Mouse (Mus musculus) thymus, postnatal 4 days (tissue): ENCODE results near the gene Akap6.
"Not testable (repeated sequence)": the region's sequence is repeated elsewhere in the genome, so short reads cannot be mapped to it uniquely, and the experiment has no call there.

Experiments used
- DNase-seq: peaks from one replicate; pipeline ENCODE4 v3.0.0; 2021

Akap6 gene

DNA sequence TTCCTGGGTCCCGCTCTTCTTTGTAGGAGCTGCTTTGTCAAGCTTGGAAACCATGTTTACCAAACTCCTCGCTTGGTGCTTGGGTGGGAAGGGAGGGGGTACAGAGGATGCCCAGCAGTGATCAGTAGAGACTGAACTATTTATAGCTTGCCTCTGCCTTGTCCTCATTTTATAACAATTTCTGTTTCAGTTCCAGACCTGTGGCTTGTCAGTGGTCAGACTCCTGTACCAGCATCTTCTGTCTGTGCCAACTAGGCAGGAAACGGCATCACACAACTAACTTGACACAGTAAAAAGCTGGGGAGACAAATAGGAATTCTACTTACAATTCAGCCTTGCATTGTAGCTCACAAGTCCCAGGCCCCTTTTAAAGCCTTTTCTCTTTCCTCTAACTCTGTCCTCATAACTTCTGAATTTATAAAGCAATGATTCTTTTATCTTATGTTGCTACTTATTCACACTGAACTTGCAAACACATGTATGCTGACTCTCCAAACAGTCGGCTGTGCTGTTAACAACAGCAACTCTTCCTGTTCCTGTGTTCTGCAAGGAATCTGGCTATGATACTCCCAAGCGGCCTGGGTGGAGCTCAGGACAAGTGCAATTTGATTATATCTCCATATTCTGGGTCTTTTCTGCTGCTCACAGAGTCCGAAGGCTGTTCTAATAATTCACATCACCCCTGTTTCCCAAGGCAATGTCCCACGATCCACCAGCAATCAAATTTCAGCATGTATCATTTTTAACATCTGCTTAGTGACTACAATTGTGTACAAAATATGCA is 12.9 kb downstream of the Akap6 start:
- DNase-seq = no peak

DNA sequence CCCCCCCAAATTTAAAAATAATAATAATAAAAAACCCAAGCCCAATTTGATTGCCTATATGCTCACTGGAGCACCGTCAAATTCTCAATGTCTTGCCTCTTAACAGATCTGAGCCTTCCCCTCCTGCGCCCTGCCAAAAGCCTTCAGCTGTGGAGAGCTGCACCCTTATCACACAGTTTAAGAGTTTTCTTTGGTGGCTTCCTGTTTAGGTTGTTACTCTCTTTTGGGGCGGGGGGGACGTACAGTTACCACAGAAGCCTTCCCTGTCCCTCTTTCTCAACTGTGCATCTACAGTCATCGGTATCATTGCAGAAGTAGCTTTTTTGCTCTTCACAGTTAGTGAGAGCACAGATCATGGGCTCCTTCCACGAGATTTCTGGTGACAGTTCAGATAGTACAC is 19.2 kb downstream of the Akap6 start:
- DNase-seq = peak; percentile 38

DNA sequence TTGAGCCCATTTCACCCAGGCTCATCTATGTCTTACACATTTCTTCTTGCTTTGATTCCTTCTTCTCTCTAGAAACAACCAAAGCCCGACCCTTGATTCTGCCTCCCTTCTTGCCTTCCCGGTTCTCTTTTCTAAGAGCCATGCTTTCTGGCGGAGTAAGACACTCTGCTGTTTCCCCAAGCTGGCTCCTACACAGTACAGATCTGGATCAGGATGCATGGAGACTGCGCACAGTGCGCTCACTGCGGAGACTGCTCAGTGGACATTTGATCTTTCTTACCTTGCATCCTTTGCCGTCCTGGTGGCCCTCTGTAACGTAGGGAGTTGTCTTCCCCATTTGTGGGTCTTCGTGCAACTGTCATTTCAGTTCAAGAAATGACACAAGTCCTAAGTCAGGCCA is 20.0 kb downstream of the Akap6 start:
- no peak for DNase-seq

DNA sequence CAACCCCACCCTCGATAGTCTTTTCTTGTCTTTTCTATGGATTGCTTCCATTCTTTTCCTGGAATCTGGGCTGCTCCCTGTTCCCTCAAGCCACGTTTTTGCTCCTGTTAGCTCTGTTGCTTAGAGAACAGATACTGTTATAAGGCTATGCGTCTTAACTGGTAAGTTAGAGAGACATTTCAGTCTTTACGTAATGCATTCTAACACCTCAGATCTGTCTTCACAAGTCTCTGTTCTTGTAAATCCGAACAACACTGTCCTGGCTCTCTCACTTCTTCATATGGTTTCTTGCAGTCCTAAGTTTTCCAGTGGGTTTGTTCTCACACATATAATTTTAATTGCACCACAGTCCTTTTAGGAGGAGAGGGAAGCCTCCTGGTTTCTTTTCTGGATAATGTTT is 20.5 kb downstream of the Akap6 start:
- no peak for DNase-seq

DNA sequence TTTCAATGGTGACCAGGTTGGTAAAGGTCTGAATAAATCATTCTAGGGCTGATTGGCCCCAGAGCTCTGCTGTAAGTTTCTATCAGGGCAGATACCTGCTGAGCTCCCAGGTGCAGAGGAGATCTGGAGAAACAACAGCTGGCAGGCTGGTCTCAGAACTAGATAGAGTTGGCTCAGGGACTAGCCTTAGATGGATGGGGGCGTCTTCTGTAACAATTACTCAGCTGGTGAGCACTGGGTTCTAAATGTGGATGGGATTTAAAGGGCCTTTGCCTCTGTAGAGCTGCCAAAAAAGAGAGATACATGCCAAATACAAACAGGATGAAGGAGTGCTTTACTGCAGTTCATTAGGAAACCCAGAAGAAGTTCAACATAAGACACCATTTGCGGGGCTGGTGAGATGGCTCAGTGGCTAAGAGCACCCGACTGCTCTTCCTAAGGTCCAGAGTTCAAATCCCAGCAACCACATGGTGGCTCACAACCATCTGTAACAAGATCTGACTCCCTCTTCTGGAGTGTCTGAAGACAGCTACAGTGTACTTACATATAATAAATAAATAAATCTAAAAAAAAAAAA is 24.9 kb downstream of the Akap6 start:
- DNase-seq = not testable (repeated sequence)

- DNase-seq = no peak
These were observed 27.4 kb downstream of the Akap6 start for GRCm38 (mm10) chr12:52726434-52727231.

DNA sequence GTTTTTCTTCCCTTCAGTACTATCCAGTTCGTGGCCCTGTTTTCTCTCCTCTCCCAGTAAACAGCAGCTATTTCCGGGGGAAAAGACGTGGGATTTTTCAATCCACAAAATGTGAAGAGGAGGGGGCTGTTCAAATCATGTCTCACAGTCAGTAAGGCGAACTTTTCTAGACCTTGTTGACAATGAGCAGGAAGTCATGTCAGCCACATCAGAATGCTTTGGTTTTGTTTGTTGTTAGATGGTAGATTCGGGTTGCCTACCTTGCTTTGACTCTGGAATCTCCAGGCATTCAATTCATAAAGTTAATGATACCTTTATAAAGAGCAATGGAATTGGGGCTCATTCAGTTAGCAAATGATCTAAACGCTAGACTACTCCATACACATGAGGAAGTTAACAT is 30.2 kb downstream of the Akap6 start:
- DNase-seq = no peak

GRCm38 (mm10) chr12:52735161-52735560 is 36.0 kb downstream of the Akap6 start:
- DNase-seq = not testable (repeated sequence)

DNA sequence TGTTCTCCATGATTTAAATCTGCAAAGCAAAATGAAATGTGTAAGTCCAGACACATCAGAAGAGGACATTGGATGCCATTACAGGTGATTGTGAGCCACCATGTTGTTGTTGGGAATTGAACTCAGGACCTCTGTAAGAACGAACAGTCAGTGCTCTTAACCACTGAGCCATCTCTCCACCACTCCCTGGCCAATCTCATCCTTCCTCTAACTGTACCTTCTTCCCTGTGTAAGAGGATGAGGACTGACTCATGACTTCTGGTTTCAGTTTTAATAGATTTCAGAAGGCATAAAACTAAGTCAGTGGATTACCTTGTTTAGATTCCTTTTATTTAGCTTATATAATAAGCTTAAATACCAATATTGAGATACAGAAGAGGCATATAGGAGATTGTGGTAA is 38.0 kb downstream of the Akap6 start:
- no peak for DNase-seq

DNA sequence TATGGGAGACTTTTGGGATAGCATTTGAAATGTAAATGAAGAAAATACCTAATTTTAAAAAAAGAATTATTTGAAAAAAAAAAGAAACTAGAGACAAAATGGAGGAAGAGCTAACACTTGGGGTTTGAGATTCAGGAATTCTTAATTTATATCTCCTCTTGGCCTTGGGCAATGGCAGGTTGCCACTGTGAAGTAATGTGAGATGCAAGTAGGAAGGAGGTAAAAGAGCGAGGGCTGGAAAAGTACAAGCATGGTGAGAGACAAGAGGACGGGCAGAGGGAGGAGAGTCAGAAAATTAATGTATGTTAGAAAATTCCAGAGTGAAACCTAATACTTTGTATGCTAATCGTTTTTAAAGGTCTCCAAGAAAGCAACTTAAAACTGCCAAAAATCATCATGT is 40.1 kb downstream of the Akap6 start:
- no peak for DNase-seq

- no peak for DNase-seq
These were observed 42.6 kb downstream of the Akap6 start for GRCm38 (mm10) chr12:52741801-52742200.

DNA sequence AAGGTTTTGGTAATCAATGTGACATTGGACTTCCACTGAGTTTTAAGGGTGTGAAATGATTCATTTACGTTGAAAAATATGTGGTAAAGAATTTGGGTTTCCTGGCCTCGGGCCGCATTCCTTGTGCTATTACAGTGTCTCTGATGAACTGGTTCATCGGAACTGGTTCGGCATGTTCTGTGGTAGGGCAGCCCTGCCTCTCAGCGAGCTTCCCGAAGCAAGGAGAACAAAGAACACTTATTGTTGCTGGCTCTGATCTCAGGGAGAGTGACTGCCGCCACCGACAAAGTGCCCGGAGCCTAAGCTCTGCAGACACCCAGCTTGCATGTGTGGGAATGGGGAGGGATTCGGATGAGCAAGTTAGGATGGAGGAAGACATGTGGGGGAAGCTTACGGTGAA is 50.8 kb downstream of the Akap6 start:
- no peak for DNase-seq

DNA sequence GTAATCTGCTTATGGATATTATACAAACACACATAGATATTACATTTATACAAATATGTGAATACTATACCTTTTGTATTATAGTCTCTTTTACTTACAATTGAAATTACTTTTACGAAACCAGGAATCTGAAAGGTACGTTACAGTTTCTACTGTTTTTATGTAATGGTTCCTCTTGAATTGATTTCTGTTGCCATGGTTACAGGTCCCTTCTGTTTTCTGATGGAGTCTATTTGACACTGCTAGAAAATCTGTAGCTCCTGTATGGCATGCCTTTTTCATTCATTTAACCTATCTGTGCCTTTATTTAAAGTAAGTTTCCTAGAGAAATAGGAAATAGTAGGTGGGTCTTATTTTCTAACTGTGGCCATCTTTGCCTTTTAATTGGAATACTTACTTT is 56.5 kb downstream of the Akap6 start:
- DNase-seq = no peak

- no peak for DNase-seq
These were observed 58.7 kb downstream of the Akap6 start for GRCm38 (mm10) chr12:52757881-52758280.

DNA sequence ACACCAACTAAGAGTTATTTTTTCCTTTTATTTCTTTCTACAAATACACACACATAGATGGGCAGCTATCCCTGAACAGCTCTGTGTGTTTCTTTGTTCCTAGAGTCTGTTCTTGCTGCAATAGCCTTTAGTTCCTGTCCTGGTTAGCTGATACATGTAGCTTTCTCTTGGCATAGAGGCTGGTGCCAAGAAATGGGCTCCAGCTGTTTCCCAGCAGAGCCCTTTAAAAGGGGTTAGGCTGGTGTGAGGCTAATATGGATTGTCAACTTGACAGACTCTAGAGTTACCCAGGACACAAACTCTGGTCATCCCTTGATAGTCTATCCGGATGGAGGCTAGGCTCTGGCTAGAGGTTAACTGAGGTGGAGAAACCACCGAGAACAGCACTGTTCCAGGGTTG is 64.9 kb downstream of the Akap6 start:
- no peak for DNase-seq

- no peak for DNase-seq
These were observed 65.6 kb downstream of the Akap6 start for GRCm38 (mm10) chr12:52764810-52765209.

DNA sequence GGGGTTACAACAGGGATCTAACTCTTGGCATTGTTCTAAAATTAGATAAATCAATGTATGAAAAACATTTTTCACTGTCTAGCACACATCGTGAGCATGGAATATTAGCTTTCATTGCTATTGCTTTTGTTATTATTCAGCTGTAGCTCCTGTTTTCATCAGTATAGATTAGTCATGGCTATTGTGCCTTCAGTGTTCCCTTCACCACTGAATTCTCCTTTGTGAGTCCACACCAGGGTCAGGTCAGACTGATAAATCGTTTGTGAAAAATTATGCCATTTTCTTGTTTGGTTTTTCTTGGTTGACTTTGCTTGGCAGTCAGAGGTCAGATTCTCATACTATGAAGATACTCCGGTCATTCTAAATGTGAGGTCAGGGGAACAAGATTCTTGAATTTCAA is 70.4 kb downstream of the Akap6 start:
- no peak for DNase-seq

GRCm38 (mm10) chr12:52771931-52772330 is 72.7 kb downstream of the Akap6 start:
- DNase-seq = no peak

GRCm38 (mm10) chr12:52772494-52773280 is 73.5 kb downstream of the Akap6 start:
- DNase-seq = no peak

DNA sequence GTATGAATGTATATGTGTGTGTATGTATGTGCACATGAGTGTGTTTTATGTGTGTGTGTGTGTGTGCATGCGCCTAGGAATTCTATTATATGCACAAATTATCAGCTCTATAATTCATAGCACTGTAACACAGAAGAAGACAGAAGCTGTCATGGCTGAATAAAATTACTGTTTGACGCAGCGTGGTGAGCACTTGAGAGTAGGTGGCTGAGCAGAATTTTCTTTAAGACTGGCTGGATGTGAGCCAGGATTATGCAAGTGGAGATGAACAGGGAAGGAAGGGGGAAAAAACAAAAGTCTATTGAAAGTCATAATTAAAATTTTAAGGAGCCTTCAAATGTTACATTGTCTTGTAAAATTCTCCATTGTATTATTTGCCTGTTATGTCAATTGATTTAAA is 74.7 kb downstream of the Akap6 start:
- no peak for DNase-seq

DNA sequence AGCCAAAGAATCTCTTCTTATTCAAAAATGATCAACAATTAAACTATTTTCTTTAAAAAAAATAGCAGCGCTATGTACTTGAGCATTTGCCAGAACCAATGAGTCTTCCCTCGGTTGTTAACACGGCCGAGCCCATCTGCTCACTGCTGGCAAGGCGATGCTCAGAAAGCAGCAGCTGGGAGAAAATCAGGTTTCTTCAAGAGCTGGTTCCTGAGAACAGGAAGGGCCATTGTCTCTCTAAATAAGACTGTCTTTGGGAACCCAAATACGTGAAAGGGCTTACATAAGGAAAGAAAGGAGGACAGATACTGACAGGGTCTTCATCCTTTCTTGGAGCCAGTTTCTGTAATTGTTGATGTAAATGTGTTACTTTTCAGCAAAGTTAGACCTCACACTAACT is 75.2 kb downstream of the Akap6 start:
- DNase-seq = no peak

DNA sequence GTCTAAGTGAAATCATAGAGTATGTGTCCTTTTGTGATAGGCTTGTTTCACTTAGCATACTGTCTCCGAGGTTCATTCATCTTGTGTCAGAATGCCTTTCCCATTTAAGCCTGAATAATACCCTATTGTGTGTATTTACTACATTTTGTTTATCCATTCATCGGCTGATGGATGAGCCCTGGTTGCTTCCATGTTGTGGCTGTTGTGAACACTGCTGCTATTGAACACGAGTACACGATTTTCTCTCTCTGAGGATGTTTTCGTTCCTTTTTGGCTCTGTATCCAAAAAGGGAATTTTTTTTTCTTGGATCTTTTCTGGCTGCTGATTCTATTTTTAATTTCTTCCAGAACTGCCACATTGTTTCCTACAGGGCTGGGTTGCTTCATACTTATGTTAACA is 81.0 kb downstream of the Akap6 start:
- no peak for DNase-seq

- DNase-seq = no peak
These were observed 81.9 kb downstream of the Akap6 start for GRCm38 (mm10) chr12:52781066-52781465.
